Mouse (Mus musculus) heart, postnatal 0 days (tissue): ENCODE measurements around the gene Pde8b.

Experiments used
- CTCF ChIP-seq: IDR thresholded peaks from 2 replicates; pipeline ENCODE4 v1.5.1; 2016; ENCODE audit warnings: antibody characterized with exemption, control low read depth, low read depth
- EP300 ChIP-seq: IDR thresholded peaks from 2 replicates; pipeline ENCODE4 v1.6.1; 2016; ENCODE audit warnings: antibody characterized with exemption, low read depth

DNA sequence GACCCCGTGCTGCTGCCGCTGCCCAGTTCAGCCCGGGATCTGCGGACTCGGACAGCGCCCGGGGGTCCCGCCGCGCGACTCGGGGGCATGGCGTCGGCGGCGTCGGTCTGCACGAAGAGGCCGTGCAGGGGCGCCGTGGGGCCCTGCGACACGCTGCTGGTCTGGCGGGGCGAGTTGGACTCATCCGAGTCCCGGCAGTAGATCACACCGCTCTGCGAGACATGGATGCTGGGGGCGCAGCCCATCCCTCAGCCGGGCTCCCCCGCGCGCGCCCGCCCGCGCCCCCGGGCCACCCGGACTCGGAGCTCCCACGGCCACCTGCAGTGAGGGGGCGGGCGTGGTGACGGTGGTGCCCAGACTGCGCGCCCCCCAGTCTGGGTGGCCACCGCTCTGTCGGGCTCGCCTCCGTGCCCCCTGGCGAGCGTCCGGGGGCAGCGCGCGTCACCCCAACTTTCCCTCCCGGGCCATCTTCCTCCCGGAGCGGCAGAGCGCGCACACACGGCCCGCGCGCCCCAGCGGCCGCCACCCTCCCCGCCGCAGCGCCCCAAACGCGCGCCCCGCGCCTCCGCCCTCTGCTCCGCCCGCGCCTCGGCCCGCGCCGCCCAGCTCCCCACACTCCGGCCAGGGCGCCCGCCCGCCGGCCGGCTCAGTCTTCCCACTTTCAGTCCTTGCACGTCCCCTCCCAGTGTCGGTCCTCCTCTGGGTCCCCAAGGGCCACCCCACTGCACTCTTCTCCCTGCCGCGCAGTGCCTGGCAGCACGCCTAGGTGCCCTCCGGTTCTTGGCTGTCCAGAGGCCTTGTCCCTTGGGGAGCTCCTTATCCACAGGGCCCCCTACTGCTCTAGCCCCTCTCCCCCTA lies 27.3 kb downstream of the Pde8b start:
- TF ChIP-seq CTCF (no peak), EP300 (no peak)
